Mouse (Mus musculus): ENCODE measurements at regions not wholly inside any gene's neighbourhood (a gene's known extent, or its start where the extent isn't known, plus 50 kb on each side); places are given as distances from the start of the nearest gene placed in this dataset.
A peak's percentile ranks its signal among the peaks of the same experiment; 100 is the strongest.

GRCm38 (mm10) chr2:128217784-128218467, 92.1 kb downstream of the Bcl2l11 start:
- DNase-seq, result peak in 1 of 2 experiments; percentile 45

- no peak for DNase-seq
These were observed 93.1 kb downstream of the Bcl2l11 start for GRCm38 (mm10) chr2:128218961-128219360.

GRCm38 (mm10) chr2:128221055-128221454, 95.2 kb downstream of the Bcl2l11 start:
- DNase-seq, result no peak

- DNase-seq, result no peak
These were observed 95.8 kb downstream of the Bcl2l11 start for GRCm38 (mm10) chr2:128221657-128222056.

GRCm38 (mm10) chr2:128226465-128227047, 100.7 kb downstream of the Bcl2l11 start:
- DNase-seq, result no peak

GRCm38 (mm10) chr2:128229730-128230129, 103.9 kb downstream of the Bcl2l11 start:
- no peak for DNase-seq

- no peak for DNase-seq
These were observed 105.1 kb downstream of the Bcl2l11 start for GRCm38 (mm10) chr2:128230921-128231320.

GRCm38 (mm10) chr2:128231338-128231737, 105.5 kb downstream of the Bcl2l11 start:
- DNase-seq, result no peak

GRCm38 (mm10) chr2:128232027-128232426, 106.2 kb downstream of the Bcl2l11 start:
- no peak for DNase-seq

- no peak for DNase-seq
These were observed 109.3 kb downstream of the Bcl2l11 start for GRCm38 (mm10) chr2:128235127-128235526.

- no peak for DNase-seq
These were observed 113.6 kb downstream of the Bcl2l11 start for GRCm38 (mm10) chr2:128239451-128239850.

GRCm38 (mm10) chr2:128240054-128240453, 114.2 kb downstream of the Bcl2l11 start:
- DNase-seq, result no peak

GRCm38 (mm10) chr2:128240536-128241279, 114.9 kb downstream of the Bcl2l11 start:
- peak; percentile 78 to 84 for DNase-seq

GRCm38 (mm10) chr2:128241280-128241665, 115.4 kb downstream of the Bcl2l11 start:
- no peak for DNase-seq

GRCm38 (mm10) chr2:128245544-128245943, 119.7 kb downstream of the Bcl2l11 start:
- DNase-seq, result peak in 1 of 2 experiments; percentile 42

GRCm38 (mm10) chr2:128247967-128248366, 122.1 kb downstream of the Bcl2l11 start:
- DNase-seq, result peak in 1 of 2 experiments; percentile 10

GRCm38 (mm10) chr2:128249188-128249587, 123.3 kb downstream of the Bcl2l11 start:
- DNase-seq, result no peak

- DNase-seq, result no peak
These were observed 123.8 kb downstream of the Bcl2l11 start for GRCm38 (mm10) chr2:128249607-128250006.

- no peak for DNase-seq
These were observed 125.0 kb downstream of the Bcl2l11 start for GRCm38 (mm10) chr2:128250841-128251240.

- no peak for DNase-seq
These were observed 130.8 kb downstream of the Bcl2l11 start for GRCm38 (mm10) chr2:128256651-128257050.

GRCm38 (mm10) chr2:128257262-128257661, 131.4 kb downstream of the Bcl2l11 start:
- no peak for DNase-seq

GRCm38 (mm10) chr2:128263880-128264279, 138.0 kb downstream of the Bcl2l11 start:
- no peak for DNase-seq

Data from kidney, postnatal 25 days (tissue).